Mouse (Mus musculus) regulatory T cell (primary cell): Measurements from ENCODE around the gene Syt2.

Source experiments
- in situ Hi-C: fragments of 300-600 bp; cut with MboI, MseI; formaldehyde crosslinking; loops from one replicate; pipeline ENCODE4 v1.15.1; 2025; ENCODE audit warnings: high pct_unique_total_duplicates

The Syt2 gene

GRCm38 (mm10) chr1:134704396-134705306, 58.2 kb downstream of the Syt2 start:
- in situ Hi-C loops: no loop called here

DNA sequence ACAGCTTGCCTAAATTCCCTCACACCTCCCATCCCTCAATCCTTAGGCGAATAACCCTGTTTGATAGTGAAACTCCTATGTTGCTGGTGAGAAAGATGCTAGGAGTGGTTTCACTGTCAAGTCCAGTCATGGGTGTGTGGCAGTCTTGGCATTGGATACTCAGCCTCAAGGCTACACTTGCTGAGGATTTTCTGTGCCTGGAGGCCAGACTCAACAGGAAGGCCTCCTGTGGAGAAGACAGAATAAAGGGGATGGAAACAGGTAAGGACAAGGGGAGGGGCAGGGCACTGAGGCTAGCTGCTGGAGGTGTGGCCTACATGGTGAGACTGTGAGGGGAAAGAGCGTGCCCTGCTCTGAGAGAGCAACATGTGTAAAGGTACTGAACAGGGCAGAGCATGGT, 60.1 kb downstream of the Syt2 start:
- in situ Hi-C loops: no loop called here

- in situ Hi-C loops: no loop called here
Observed at GRCm38 (mm10) chr1:134707516-134707915, 61.0 kb downstream of the Syt2 start.

GRCm38 (mm10) chr1:134708274-134708673, 61.8 kb downstream of the Syt2 start:
- in situ Hi-C loops: no loop called here

DNA sequence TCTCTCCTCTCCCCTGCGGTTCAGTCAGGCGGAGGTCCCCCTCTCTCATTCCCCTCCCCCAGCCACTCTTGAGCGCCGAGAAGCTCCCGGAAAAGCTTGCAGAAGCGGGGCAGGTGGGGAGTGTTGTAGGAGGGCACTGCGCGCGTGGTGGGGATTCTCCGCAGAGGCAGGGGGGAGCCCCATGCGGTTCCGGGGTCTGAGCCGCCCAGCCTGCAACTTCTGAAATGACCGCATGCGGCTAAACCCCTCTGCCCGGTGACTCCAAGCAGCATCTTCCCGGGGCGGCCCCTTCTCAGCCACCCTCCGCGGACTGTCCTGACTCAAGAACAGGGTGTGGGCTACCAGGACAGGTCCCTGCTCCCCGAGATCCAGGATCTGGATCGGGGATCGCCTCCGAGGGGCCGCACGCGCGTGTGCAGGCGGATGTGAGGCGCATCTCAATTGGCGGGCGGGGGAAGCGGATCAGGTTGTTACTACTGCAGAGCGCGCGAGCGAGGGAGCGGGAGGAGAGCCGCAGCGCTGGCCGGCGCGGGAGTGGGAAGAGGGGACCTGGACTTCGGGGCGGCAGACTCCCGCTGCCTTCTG, 62.4 kb downstream of the Syt2 start:
- in situ Hi-C loops: no loop called here

DNA sequence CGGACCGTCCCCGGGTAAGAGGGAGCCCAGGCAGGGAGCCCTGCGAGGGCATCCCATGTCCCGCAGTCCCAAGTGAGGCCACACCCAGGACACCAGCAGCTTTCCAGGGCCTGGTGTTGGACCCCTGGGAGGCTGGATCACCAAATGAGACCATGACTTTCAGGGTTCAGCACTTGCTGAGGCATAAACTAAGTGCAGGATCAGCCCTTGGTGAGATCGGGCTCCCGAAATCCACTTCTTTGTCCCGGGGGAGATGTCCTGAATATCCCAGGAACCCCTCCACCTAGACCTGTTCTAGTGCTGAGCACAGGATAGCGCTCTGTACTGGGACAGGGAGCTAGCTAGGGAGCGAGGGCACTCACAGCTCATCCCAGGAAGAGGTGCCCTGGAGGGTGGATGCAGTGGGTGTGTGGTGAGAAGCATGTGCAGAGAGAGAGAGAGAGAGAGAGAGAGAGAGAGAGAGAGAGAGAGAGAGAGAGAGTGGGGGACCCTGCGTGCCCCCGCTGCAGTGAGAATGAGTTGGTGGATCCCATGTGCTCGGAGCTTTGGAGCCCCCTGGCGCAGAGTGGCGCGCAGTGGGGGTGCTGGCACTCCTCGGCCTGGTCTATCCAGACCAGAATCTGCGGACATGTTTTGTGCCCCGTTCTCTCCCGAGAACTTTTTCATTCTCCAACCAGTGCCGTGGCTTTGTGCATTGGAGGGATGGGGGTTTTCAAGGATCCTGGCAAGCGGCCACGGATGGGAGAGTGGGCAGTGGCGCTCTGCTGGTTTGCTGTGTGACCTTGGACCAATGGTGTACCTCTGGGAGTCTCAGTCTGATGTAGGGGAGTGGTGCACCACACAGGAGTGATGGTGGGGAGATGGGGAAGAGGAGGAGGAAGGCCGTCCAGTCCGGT, 63.2 kb downstream of the Syt2 start:
- in situ Hi-C loops: no loop called here

DNA sequence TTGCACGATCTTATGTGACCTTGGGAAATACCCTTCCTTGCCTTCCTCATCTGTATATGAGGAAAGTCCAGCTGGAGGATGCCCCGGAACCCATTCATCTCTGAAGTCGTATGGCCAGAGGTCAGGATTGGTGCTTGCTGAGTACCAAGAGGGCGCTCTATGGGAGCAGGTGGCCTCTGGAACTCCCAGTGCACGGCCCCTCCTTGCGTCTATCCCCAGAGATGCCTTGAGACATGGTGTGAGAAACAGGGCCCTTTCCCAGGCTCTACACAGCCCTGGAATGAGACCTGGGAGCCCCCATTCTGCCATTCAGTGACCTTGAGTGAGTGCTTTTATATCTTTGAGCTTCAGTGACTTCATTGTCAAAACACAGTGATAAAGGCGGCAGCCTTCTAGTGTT, 64.6 kb downstream of the Syt2 start:
- in situ Hi-C loops: no loop called here

GRCm38 (mm10) chr1:134711653-134712052, 65.2 kb downstream of the Syt2 start:
- in situ Hi-C loops: no loop called here

- in situ Hi-C loops: no loop called here
Observed at GRCm38 (mm10) chr1:134712781-134713299, 66.4 kb downstream of the Syt2 start.

GRCm38 (mm10) chr1:134713421-134713969, 67.0 kb downstream of the Syt2 start:
- in situ Hi-C loops: no loop called here

DNA sequence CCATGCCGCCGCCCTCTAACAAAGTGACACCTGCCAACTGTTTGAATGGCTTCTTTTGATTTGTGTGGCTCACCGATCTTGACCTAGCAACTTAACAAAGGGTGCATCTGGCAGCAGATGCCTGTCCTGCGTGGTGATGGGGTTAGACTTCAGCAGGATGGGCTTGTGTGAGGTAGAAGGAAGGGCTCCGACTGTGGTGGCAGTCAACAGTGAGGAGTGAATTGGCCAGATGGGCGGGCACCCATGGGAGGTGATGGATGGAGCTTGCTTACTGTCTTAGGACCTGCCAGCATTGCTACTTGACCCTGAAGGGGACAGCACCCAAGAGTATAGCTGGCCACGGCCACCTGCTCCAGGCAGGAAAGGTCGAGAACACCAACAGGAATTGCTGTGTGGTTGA, 67.7 kb downstream of the Syt2 start:
- in situ Hi-C loops: no loop called here

DNA sequence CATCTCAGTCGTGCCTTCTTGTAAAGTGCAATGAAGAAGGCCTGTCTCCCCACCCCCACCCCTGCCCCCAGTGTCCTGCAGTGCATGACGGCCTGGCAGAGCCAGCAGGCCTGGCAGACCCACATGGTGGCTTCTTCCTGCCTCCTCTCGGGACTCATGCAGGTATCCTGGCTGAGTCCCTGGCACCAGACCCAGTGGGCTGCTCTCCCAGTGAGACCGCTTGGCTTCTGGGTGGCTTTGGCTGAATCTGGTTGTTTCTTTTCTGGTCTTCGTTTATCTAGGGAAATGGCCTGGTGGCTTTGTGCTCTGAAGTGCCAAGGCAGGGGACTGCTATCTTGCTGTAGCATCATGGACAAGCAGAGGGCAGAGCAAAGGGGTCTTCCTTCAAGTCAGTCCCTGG, 68.6 kb downstream of the Syt2 start:
- in situ Hi-C loops: no loop called here

GRCm38 (mm10) chr1:134719718-134720304, 73.3 kb downstream of the Syt2 start:
- in situ Hi-C loops: no loop called here

DNA sequence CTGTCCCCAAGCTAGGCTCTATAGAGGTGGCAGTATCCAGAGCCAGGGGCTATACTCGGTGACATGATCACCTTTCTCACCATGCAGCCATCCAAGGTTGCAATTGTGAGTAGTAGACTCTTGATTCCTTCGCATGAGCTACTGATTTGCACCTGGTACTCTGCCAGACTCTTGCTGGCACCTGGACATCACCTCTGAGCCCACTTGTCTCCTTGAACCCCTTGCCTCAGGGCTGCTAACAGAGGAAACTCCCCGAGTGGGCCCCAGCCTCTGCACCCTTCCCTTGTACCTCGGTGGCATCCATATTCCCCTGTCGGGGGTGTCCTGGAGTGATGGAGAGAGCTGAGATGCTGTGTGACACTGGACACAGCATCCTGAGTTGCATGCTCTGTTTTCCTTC, 75.0 kb downstream of the Syt2 start:
- in situ Hi-C loops: no loop called here

DNA sequence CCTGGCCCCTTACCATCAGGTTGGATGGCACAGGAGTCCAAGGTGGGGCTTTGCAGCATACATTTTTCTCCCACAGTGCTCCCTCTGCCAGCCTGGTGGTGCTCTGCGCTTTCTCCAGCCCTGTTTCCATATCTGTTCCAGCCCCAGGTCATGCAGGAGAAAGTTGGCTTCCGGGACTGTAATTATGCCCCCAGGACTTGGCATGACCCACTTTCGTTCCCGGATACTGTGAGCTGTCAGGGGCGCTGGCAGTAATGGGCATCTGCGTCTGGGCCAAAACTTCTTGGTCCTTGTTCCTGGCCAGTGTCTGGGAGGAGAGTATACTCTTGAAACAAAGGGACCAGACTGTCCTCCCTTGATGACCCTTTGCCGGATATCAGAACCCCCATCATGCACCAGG, 76.4 kb downstream of the Syt2 start:
- in situ Hi-C loops: no loop called here

DNA sequence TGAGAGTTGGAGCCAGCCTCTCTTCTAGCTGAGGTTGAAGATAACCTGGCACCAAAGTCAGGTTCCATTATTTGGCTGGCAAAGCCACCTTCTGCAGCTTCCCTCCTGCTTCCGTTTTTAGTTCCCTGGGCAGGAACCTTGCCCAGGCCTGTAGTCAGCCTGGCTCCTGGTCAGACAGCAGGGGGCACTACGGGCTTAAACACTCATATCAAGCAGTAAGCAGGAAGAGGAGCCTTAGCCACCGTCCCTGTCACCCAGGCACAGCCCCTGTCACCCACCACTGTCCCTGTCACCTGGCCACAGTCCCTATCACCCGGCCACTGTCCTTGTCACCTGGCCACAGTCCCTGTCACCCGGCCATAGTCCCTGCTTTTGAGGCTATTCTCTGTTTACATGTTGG, 78.8 kb downstream of the Syt2 start:
- in situ Hi-C loops: no loop called here

- in situ Hi-C loops: no loop called here
Observed at GRCm38 (mm10) chr1:134726480-134726879, 80.0 kb downstream of the Syt2 start.

DNA sequence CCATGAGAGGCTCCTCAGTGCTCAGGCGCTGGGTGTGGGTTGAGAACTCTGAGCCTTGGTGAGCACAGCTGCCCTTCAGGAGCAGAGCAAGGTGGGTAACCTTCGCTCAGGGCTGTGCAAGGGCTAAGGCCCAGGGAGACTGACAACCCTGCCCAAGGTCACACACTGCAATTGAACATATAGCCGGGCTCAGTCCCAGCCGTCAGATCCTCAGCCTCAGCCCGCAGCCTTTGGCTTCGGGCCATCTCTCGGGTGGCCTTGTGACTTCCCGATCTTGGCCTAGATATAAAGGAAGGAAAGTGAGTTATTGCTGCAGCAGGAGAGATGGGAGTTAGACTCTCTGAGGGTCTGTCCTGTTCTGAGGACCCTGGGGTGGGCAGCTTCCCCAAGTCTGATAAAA, 80.8 kb downstream of the Syt2 start:
- in situ Hi-C loops: no loop called here

GRCm38 (mm10) chr1:134733659-134734058, 87.2 kb downstream of the Syt2 start:
- in situ Hi-C loops: no loop called here

- in situ Hi-C loops: no loop called here
Observed at GRCm38 (mm10) chr1:134737463-134737862, 91.0 kb downstream of the Syt2 start.

- in situ Hi-C loops: no loop called here
Observed at GRCm38 (mm10) chr1:134741433-134741832, 95.0 kb downstream of the Syt2 start.
